Mouse (Mus musculus): ENCODE measurements around the gene Flywch2. TPM values are rescaled to one million over a fixed set of nuclear protein-coding genes. Genes with fewer than 3 reads are reported as not detected.

Flywch2 gene
- total and polyA plus RNA-seq, 3 experiments: 0.62 to 6.2 TPM; not detected in 1

DNA sequence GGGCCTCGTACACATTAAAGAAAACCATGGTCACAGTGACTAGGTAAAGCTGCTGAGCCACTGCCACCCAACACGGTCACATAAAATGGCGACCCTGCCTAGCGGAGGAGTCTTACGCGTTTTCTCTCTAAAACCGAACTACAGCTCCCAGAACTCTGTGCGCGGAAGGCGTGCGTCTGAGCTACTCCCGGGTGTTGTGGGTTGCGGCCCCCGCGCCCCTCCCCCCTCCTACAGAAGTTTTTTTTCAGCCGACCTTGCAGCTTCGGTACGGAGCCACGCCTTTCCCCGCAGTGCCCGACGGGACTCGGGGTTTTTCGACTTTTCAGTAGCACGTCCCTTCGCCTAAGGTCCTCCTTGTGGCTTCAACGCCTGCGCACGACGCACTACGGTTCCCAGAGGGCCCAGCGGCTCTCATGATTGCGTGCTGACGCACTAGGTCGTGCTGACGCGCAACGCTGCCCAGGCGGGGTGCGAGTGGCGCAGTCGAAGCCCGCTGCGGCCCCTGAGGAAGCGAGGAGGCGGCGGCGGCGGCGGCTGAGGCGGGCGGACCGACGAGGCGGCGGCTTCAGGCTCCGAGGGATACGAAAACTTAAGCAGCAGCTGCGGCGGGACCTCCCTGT is 17.0 kb upstream of the Flywch2 start:
- H3K27ac ChIP-seq (ENCODE audit: control insufficient read depth, low read depth, low read length): peak overlapping the region; percentile 94
- no peaks in the 10 kb centered on the region for H3K27me3 ChIP-seq (ENCODE audit: control insufficient read depth in 1 of 2, insufficient read depth in 2 of 2, low read length in 2 of 2)
- H3K4me3 ChIP-seq (ENCODE audit: control insufficient read depth in 1 of 2, insufficient read depth in 1 of 2, low read depth in 2 of 2, low read length in 2 of 2): peak overlapping the region; percentile 85 to 92
- H3K36me3 ChIP-seq (ENCODE audit: control insufficient read depth in 1 of 2, insufficient read depth in 2 of 2, low read length in 2 of 2): peaks cover 4 to 20% of the 10 kb centered on the region in 2 experiments
- no peaks in the 10 kb centered on the region for H3K9me3 ChIP-seq (replicated peaks; ENCODE audit: insufficient read depth, low read length)
- H3K9ac ChIP-seq (ENCODE audit: control insufficient read depth, low read depth, low read length, poor library complexity, severe bottlenecking): peak overlapping the region; percentile 99
- TF ChIP-seq SMC3 (IDR thresholded peaks at IDR 0.05; ENCODE audit: low read depth, low read length) (no peak), SIN3A (IDR thresholded peaks at IDR 0.05; ENCODE audit: low read length) (peak; percentile 82), KAT2A (conservative IDR thresholded peaks at IDR 0.05; ENCODE audit: low read depth, low read length) (peak; percentile 83), MAX (IDR thresholded peaks at IDR 0.05; ENCODE audit: low read length) (peak; percentile 59; the same call in 1 of the 2 replicates), ELF1 (IDR thresholded peaks at IDR 0.05; ENCODE audit: low read depth, low read length) (peak; percentile 68), TAL1 (IDR thresholded peaks at IDR 0.05; ENCODE audit: low read length) (no peak), CHD1 (IDR thresholded peaks at IDR 0.05; ENCODE audit: low read depth, low read length) (no peak), TCF12 (IDR thresholded peaks at IDR 0.05; ENCODE audit: low read depth, low read length) (peak; percentile 32; the same call in 1 of the 2 replicates), MXI1 (IDR thresholded peaks at IDR 0.05; ENCODE audit: low read depth, low read length) (peak; percentile 41), RAD21 (IDR thresholded peaks at IDR 0.05; ENCODE audit: low read depth, low read length) (no peak), RCOR1 (IDR thresholded peaks at IDR 0.05; ENCODE audit: low read depth, low read length) (no peak), POLR2AphosphoS2 (IDR thresholded peaks at IDR 0.05; ENCODE audit: low read length) (peak; percentile 82), NELFE (IDR thresholded peaks at IDR 0.05; ENCODE audit: low read depth, low read length) (peak; percentile 86), USF1 (IDR thresholded peaks at IDR 0.05; ENCODE audit: low read depth, low read length) (no peak), MAZ (IDR thresholded peaks at IDR 0.05; ENCODE audit: low read depth, low read length) (peak; percentile 88), MYC (IDR thresholded peaks at IDR 0.05; ENCODE audit: low read depth, low read length) (peak; percentile 90), NRF1 (IDR thresholded peaks at IDR 0.05; ENCODE audit: insufficient read depth, low read depth, low read length, poor library complexity, severe bottlenecking) (peak; percentile 70), ZC3H11A (IDR thresholded peaks at IDR 0.05; ENCODE audit: low read depth, low read length) (0 out of 2 replicates have a peak, but pooled peaks have one; percentile 14), HCFC1 (IDR thresholded peaks at IDR 0.05; ENCODE audit: low read depth, low read length) (peak; percentile 94), EP300 (IDR thresholded peaks at IDR 0.05; ENCODE audit: low read depth in 1 of 2, low read length in 2 of 2) (no peak), CHD2 (IDR thresholded peaks at IDR 0.05; ENCODE audit: low read length) (peak; percentile 55), POLR2AphosphoS5 (IDR thresholded peaks at IDR 0.05; ENCODE audit: borderline replicate concordance, low read depth, low read length) (no peak), CTCF (IDR thresholded peaks at IDR 0.05 in 2 of 3, conservative IDR thresholded peaks at IDR 0.05 in 1 of 3; ENCODE audit: control insufficient read depth in 1 of 3, insufficient read depth in 1 of 3, low read depth in 2 of 3, low read length in 3 of 3, poor library complexity in 1 of 3, severe bottlenecking in 1 of 3) (peak in 1 of 3 experiments; percentile 4; a peak in 1 of 6 replicates), GABPA (IDR thresholded peaks at IDR 0.05; ENCODE audit: low read depth, low read length) (no peak), TBP (IDR thresholded peaks at IDR 0.05; ENCODE audit: low read depth, low read length) (peak; percentile 80), E2F4 (IDR thresholded peaks at IDR 0.05; ENCODE audit: borderline replicate concordance, low read depth, low read length) (no peak), USF2 (IDR thresholded peaks at IDR 0.05; ENCODE audit: borderline replicate concordance in 1 of 2, insufficient read depth in 1 of 2, low read depth in 1 of 2, low read length in 2 of 2) (no peak), MEF2A (IDR thresholded peaks at IDR 0.05; ENCODE audit: extremely low read depth, insufficient replicate concordance, low read depth, low read length, poor library complexity, severe bottlenecking) (no peak), ZMIZ1 (IDR thresholded peaks at IDR 0.05; ENCODE audit: low read depth, low read length) (peak; percentile 72; the same call in 1 of the 2 replicates), ETS1 (IDR thresholded peaks at IDR 0.05; ENCODE audit: low read depth, low read length) (peak; percentile 27; the same call in 1 of the 2 replicates), ZNF384 (IDR thresholded peaks at IDR 0.05; ENCODE audit: low read depth, low read length) (peak; percentile 97), POLR2A (IDR thresholded peaks at IDR 0.05; ENCODE audit: control insufficient read depth in 1 of 2, insufficient read depth in 1 of 2, low read depth in 1 of 2, low read length in 2 of 2, poor library complexity in 1 of 2) (peak; percentile 76 to 91; a peak in 3 of 4 replicates), GATA1 (IDR thresholded peaks at IDR 0.05; ENCODE audit: low read depth, low read length) (no peak), MAFK (IDR thresholded peaks at IDR 0.05; ENCODE audit: borderline replicate concordance, low read depth, low read length) (no peak)
- peaks cover 4 to 5% of the 10 kb centered on the region in 2 experiments; a peak in 3 of 4 replicates for H3K4me1 ChIP-seq (ENCODE audit: control insufficient read depth in 1 of 2, insufficient read depth in 2 of 2, low read length in 2 of 2)
- DNase-seq (ENCODE audit: low read depth, low spot score): peak; percentile 99
- peaks cover 50% of the 10 kb centered on the region for H3K79me2 ChIP-seq (ENCODE audit: control insufficient read depth, insufficient read depth, low read length, poor library complexity)

Measured in MEL (cell line).